Mouse (Mus musculus): Measurements from ENCODE around the gene Map2k6. TPM values are rescaled to one million over a fixed set of nuclear protein-coding genes. Genes with fewer than 3 reads are reported as not detected.

Gene Map2k6
- not detected in 2 replicates for polyA plus RNA-seq (2012)

DNA sequence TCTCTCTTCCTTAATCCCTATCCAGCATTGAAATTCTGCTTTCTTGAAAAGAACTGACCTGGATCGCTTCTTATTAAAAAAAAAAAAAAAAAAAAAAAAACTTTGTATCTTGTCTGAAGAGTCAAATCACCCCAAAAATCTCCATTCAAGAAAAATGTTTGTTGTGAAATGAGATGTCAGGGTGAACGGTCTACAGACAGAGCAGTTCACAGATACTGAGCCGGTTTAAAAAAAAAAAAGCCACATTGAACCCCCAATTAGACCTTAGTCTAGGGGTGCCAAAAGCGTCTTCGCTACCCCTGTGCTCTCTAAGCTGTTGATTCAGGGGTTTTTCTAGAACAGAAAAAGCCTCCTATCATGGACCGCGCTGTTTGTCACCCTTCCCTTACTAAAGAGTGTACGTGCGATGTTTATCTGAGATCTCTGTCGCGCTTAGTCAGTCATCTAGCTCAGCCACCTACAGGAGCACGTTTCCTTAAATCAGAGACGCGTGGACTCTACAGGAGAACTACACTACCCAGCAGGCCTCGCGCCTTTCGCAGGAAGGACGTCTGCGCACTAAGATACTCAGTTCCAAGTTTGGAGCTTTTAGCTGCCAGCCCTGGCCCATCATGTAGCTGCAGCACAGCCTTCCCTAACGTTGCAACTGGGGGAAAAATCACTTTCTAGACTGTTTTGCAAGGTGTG lies at the start of gene Map2k6:
Gene Map2k6, plus strand, starts transcription at position 570 of the 687 bp plus-strand sequence.
- no peak for TF ChIP-seq GATA1 (IDR thresholded peaks at IDR 0.05; ENCODE audit: low read length)

DNA sequence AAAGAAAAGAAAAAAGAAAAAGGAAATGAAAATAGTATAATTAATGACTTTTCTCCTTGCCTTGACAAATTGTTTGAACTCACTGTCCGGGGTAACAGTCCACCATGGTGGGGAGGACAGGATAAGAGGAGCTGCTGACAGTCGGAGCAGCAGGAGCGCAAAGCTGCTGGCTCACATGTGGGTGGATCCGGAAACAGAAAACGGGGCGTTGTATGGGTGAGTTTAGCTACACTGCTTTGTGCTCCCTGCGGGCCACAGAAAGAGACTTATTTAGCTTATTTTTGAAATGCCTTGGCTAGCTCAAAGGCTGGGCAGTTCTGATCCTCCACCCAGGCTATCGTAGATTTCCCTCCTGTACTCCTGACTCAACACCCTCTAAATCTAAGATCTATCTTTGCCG lies 44.7 kb upstream of the Map2k6 start:
- no peak for TF ChIP-seq GATA1 (IDR thresholded peaks at IDR 0.05; ENCODE audit: low read length)

DNA sequence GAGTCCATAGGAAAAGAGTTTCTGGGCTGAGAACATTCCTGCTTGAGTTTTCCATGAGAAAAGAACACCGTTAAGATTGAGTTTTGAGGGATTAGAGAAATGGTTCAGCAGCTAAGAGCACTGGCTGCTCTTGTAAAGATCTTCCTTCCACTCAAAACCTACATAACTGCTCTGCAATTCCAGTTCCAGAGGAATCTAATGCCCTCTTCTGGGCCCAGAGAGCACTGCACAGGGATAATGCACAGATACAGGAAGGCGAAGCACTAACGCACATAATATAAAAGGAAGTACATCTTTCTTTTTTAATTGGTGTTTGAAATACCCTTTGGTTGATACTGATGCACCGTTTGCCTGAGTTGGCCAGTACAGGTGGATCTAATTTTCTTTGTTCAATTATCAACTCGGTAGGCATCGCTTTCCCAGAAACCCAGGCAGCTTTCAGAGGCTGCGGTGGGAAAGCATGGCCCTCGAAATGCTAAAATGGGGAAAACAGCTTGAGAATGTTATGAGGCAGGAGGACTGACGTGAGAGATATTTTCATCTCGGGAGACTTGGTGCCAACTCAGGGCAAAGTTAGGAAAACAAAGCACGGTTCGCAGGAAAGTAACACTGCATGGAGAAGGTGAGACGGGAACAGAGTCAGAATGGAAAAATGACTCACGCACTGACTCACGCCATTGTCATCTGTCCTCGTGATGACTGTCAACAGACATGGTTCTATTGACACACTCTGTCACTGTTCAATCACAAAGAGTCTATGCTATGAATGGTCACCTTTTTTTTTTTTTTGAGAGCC lies 41.0 kb upstream of the Map2k6 start:
- TF ChIP-seq GATA1 (IDR thresholded peaks at IDR 0.05; ENCODE audit: low read length): no peak

DNA sequence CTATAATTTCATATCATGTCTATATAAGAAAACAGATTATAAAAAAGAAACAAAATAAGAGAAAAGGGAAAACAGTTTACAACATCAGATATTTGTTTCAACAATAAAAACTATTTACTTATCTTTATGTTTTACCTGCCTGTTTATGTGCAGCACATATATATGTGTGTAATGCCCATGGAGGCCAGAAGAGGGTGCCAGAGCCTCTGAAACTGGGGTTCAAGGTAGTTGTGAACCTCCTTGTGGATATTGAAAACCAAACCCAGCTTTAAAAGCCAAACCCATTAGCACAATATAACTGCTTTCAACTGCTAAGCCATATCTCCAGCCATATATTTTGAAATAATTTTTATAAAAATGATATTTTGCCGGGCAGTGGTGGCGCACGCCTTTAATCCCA lies 33.9 kb upstream of the Map2k6 start:
- TF ChIP-seq GATA1 (IDR thresholded peaks at IDR 0.05; ENCODE audit: low read length): no peak

DNA sequence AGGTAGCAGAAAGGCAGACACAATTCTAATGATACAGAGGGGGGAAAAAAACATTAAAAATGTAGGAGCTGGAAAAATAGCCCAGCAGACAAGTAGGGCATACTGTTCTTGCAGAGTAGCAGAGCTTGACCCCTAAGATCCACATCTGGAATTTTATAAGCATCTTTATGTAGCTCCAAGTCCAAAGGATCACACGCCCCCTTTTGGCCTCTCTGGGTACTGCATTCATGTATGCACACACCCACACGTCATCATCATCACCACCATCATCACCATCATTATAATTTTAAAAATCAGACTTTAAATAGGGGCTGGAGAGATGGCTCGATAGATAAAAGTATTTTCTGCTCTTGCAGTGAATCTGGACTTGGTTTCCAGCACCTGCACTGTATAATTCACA lies 32.0 kb upstream of the Map2k6 start:
- TF ChIP-seq GATA1 (IDR thresholded peaks at IDR 0.05; ENCODE audit: low read length): no peak

DNA sequence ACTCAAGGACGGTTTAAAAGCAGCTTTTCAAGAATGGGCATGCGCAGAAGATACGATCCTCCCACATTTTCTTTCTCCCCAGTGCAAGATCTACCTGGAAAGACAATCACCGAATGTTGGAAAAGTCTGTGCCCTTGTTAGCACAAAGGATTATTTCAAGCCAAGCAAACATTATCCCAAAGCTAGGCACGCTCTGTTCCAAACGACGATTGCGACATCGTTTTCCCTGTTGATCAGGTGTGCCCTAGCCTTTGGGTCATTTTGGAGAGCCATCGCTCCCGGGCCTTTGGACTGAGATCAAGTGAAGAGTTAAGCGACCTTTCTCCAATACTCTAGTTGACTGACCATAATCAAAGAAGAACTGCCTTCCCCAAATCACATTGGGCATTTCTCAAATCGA lies 31.3 kb upstream of the Map2k6 start:
- TF ChIP-seq GATA1 (IDR thresholded peaks at IDR 0.05; ENCODE audit: low read length): no peak

DNA sequence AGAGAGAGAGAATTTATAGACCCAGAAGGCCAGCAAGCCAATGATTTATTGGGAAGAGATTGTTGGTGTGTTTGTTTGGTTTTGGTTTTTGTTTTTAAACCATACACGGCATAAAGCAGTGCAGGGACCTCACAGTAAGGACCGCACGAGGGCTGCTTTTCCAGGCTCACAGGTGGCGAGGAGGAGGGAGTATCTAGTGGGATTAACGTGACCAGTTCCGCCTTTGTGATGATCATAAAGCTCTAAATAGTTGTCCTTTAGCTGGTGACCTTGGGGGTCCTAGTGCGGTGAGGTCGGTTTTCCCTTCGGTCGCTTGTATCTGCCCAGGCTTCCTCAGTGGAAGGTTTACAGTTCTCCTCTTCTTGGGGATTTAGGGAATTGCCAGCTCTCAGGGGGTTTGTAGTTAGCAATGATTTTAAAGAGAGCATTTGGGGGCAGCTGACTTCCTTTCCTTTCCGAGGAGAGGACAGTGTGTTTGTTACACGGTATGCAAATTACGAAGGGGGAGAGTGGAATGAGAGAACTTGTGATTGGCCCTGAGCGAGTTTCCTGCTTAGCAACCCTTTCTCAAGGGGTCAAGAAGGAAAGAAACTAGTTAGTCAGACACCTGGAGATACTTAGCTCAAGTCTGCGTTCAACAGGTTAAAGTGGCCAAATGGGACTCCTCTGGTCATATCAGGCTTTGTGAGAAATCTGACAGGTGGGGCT lies 29.5 kb upstream of the Map2k6 start:
- TF ChIP-seq GATA1 (IDR thresholded peaks at IDR 0.05; ENCODE audit: low read length): no peak

DNA sequence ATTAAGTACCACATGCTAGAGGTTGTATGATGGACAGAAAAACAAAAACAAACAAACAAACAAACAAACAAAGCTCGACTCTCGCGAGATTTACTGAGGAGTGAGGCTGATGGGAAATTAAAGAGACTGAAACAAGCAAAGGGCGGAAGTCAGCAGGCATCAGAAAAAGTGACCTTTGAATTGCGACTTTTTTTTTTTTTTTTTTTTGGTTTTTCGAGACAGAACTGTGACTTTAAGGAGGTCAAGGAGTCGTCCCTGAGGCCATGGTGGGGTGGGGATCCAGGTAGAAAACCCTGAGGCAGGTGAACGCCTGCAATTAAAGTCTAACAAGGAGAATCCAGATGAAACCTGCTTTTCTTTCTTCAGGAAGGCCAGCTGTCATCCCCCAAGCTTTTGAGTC lies 27.1 kb upstream of the Map2k6 start:
- TF ChIP-seq GATA1 (IDR thresholded peaks at IDR 0.05; ENCODE audit: low read length): no peak

DNA sequence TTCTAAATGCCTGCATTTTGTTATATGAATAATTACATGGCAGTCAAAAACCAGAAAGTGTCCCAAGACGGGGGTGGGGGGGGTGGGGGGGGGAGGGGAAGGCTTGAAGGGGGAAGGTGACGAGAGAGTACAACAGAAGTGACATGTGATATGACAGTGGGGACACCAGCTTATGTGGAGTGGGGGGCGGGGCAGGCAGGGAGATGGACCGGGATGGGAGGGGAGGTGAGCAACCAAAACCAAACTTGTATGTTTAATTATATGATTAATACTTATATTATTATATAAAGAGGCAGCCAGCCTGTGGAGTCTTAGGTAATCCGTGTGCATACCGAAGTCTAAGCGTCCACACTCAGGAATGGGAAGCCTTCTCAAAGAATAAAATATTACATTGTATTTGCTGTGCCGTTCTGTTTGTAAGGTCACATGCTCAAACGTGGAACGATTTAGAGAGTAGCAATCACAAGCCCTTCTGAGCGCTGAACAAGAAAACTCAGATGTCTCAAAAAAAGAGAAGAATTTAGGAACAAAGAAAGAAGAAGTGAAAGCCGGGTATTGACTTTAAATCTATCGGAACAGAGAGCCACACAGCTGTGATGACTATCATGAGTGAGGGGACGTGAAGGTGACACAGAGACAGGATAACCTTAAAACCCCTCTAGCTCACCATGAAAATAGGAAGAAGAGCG lies 26.5 kb upstream of the Map2k6 start:
- no peak for TF ChIP-seq GATA1 (IDR thresholded peaks at IDR 0.05; ENCODE audit: low read length)

DNA sequence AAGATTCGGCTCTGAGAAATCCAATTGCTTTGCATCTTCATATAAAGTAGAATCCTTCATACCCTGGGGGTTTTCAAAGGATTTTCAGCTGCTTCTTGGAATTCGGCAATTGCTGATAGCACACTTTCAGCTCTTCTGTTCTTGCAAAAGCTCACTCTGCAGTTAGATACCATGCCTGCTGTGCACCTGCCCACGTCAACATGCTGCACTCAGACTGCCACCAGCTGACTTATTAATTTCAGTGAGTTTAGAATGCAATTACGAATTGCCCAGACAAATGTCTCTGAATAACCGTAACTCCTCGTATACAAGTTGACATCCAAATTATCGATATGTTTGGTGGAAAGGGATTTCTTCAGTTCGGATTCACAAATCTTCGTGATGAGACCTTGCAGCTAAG lies 24.9 kb upstream of the Map2k6 start:
- TF ChIP-seq GATA1 (IDR thresholded peaks at IDR 0.05; ENCODE audit: low read length): no peak

DNA sequence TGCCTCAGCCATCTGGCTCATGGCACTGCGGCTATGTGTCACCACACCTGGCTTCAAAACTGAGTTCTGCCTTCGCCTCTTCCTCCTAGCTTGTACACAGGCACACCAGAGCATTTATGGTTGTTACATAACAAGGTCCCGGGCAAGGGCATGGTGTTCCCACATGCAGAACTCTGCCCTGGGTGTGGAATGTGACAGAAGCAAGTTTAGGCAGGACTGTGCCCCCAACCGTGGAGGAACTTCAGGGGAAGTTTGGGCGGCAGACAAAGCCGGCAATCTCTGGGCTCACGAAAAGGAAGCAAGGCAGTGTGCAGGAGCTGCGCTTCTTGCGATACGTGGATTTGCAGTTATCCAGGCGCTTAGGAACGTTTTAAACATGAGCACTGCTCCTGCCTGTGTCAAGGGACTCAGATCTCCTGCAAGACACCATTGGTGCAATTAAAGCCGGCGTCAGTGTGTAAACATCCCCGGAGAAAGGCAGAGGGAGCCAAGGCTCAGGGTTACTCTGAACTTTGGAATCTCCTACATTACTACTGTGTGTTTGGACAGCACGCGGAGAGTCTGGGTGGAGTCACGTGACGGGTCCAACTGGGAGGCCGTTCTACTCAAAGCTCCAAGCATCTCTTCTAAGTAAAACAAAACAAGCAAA lies 19.1 kb upstream of the Map2k6 start:
- no peak for TF ChIP-seq GATA1 (IDR thresholded peaks at IDR 0.05; ENCODE audit: low read length)

DNA sequence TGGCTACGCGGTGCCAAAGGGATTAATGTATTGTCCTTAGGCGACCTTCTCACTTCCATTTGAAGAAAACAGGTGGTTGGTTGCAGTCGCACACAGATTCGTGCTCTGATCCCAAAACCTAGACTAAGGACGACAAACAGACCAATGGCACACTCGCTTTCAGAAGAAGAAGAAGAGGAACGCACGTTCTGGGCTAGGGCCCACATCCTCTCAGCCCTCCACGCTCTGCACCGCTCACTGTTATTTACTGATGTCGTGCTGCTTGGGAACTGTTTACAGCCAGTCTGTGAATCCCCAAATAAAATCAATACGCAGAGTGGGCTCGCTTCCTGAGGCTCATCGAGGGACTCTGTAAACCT lies 18.6 kb upstream of the Map2k6 start:
- no peak for TF ChIP-seq GATA1 (IDR thresholded peaks at IDR 0.05; ENCODE audit: low read length)

DNA sequence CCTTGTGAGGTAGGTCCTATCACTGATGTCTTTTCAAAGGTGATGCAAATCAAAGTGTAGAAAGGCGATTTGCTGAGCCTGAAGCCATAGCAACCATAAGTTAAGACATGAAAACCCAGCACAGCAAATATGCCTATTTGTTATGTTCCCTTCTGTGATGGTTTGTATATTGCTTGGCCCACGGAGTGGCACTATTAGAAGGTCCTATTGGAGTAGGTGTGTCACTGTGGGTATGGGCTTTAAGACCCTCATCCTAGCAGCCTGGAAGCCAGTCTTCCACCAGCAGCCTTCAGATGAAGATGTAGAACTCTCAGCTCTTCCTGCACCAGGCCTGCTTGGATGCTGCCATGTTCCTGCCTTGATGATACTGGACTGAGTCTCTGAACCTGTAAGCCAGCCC lies 13.4 kb upstream of the Map2k6 start:
- no peak for TF ChIP-seq GATA1 (IDR thresholded peaks at IDR 0.05; ENCODE audit: low read length)

DNA sequence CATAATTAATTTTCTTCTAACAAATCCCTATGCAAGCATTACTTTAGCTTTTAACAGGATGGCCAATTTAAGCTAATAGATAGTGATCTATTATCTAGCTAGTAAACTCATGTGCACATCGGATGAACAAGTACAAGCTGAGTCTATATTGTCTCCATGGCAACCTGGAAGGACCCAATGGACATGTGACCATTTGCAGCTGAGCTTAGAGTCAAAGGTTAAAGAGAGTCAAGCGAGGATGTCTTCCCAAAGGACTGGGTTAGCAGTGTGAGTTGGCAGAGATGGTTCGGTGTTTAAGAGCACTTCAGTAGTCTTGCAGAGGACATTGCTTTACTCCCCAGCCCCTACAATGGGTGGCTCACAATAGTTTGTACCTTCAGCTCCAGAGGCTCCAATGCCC lies 6.2 kb upstream of the Map2k6 start:
- TF ChIP-seq GATA1 (IDR thresholded peaks at IDR 0.05; ENCODE audit: low read length): no peak

DNA sequence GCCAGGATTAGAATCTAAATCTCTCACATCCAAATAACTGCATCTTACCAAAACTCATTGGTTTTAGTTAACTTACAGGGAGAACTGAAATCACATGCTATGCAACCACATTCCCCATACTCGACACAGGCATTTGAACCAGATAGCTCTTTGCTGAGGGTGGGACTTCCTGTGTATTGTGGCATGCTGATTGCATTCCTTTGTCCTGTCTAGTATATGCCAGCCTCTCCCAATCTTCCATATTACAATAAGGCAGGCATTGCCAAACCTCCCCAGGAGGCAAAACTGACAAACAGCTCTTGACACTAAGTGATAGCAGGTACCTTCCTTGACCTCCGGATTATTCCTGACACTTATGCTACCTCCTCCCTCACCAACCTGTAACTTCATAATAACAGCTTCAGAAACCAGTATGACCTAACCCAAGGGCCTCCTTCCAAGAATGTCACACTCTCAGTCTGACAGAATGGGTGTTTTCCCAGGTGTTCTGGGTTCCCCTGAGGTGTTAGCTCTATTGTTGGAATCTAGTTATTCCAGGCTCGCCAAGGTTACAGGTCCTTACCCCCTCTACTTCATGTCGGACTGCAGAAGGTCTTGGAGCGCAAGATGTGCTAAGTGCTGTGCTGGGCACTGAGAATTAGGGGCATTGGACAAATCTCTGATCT lies 4.0 kb upstream of the Map2k6 start:
- TF ChIP-seq GATA1 (IDR thresholded peaks at IDR 0.05; ENCODE audit: low read length): no peak
